Mouse (Mus musculus): ENCODE results near the gene Crebl2. TPM values are rescaled to one million over a fixed set of nuclear protein-coding genes. Genes with fewer than 3 reads are reported as not detected.

Crebl2 gene
- total and polyA plus RNA-seq, 3 experiments = 1.5 to 3.7 TPM; not detected in 1

- peaks cover 0 to 3% of the 10 kb centered on the region in 2 experiments; a peak in 2 of 4 replicates for H3K36me3 ChIP-seq (ENCODE audit: control insufficient read depth in 1 of 2, insufficient read depth in 2 of 2, low read length in 2 of 2)
- TF ChIP-seq MAFK (IDR thresholded peaks at IDR 0.05; ENCODE audit: borderline replicate concordance, low read depth, low read length) = no peak
- TF ChIP-seq MYC (IDR thresholded peaks at IDR 0.05; ENCODE audit: low read depth, low read length) = no peak
- TF ChIP-seq RCOR1 (IDR thresholded peaks at IDR 0.05; ENCODE audit: low read depth, low read length) = no peak
- TF ChIP-seq MYB (IDR thresholded peaks at IDR 0.05; ENCODE audit: low read depth, low read length) = no peak
- no peak for TF ChIP-seq MAX (IDR thresholded peaks at IDR 0.05; ENCODE audit: low read length)
- no peak for TF ChIP-seq RAD21 (IDR thresholded peaks at IDR 0.05; ENCODE audit: low read depth, low read length)
- no peak for TF ChIP-seq CHD2 (IDR thresholded peaks at IDR 0.05; ENCODE audit: low read length)
- TF ChIP-seq KAT2A (conservative IDR thresholded peaks at IDR 0.05; ENCODE audit: low read depth, low read length) = no peak
- peaks cover 2 to 4% of the 10 kb centered on the region in 2 experiments; a peak in 2 of 4 replicates for H3K4me1 ChIP-seq (ENCODE audit: control insufficient read depth in 1 of 2, insufficient read depth in 2 of 2, low read length in 2 of 2)
- no peak overlapping the region for H3K9ac ChIP-seq (ENCODE audit: control insufficient read depth, low read depth, low read length, poor library complexity, severe bottlenecking)
- H3K79me2 ChIP-seq (ENCODE audit: control insufficient read depth, insufficient read depth, low read length, poor library complexity) = no peaks in the 10 kb centered on the region
- no peak for DNase-seq (ENCODE audit: low read depth, low spot score)
- H3K27me3 ChIP-seq (ENCODE audit: control insufficient read depth in 1 of 2, insufficient read depth in 2 of 2, low read length in 2 of 2) = no peaks in the 10 kb centered on the region
- H3K4me3 ChIP-seq (ENCODE audit: control insufficient read depth in 1 of 2, insufficient read depth in 1 of 2, low read depth in 2 of 2, low read length in 2 of 2) = no peak overlapping the region
- H3K27ac ChIP-seq (ENCODE audit: control insufficient read depth, low read depth, low read length) = no peak overlapping the region
- H3K9me3 ChIP-seq (replicated peaks; ENCODE audit: insufficient read depth, low read length) = no peaks in the 10 kb centered on the region
Observed at GRCm38 (mm10) chr6:134890436-134890835, 60.5 kb downstream of the Crebl2 start.

- peaks cover 0 to 12% of the 10 kb centered on the region in 2 experiments; a peak in 2 of 4 replicates for H3K36me3 ChIP-seq (ENCODE audit: control insufficient read depth in 1 of 2, insufficient read depth in 2 of 2, low read length in 2 of 2)
- TF ChIP-seq MYC (IDR thresholded peaks at IDR 0.05; ENCODE audit: low read depth, low read length) (no peak), MAX (IDR thresholded peaks at IDR 0.05; ENCODE audit: low read length) (no peak), E2F4 (IDR thresholded peaks at IDR 0.05; ENCODE audit: borderline replicate concordance, low read depth, low read length) (no peak), ETS1 (IDR thresholded peaks at IDR 0.05; ENCODE audit: low read depth, low read length) (no peak), SMC3 (IDR thresholded peaks at IDR 0.05; ENCODE audit: low read depth, low read length) (no peak), RAD21 (IDR thresholded peaks at IDR 0.05; ENCODE audit: low read depth, low read length) (no peak), SIN3A (IDR thresholded peaks at IDR 0.05; ENCODE audit: low read length) (no peak; the same call in 1 of the 2 replicates), TAL1 (IDR thresholded peaks at IDR 0.05; ENCODE audit: low read length) (no peak), MXI1 (IDR thresholded peaks at IDR 0.05; ENCODE audit: low read depth, low read length) (no peak), POLR2AphosphoS2 (IDR thresholded peaks at IDR 0.05; ENCODE audit: low read length) (no peak)
- peaks cover 4% of the 10 kb centered on the region; the same call in 1 of the 2 replicates for H3K79me2 ChIP-seq (ENCODE audit: control insufficient read depth, insufficient read depth, low read length, poor library complexity)
- H3K27me3 ChIP-seq (ENCODE audit: control insufficient read depth in 1 of 2, insufficient read depth in 2 of 2, low read length in 2 of 2) = no peaks in the 10 kb centered on the region
- H3K4me3 ChIP-seq (ENCODE audit: control insufficient read depth in 1 of 2, insufficient read depth in 1 of 2, low read depth in 2 of 2, low read length in 2 of 2) = peak overlapping the region; percentile 11 to 67
- H3K27ac ChIP-seq (ENCODE audit: control insufficient read depth, low read depth, low read length) = peak overlapping the region; percentile 93
- H3K9ac ChIP-seq (ENCODE audit: control insufficient read depth, low read depth, low read length, poor library complexity, severe bottlenecking) = peak overlapping the region; percentile 87
- H3K4me1 ChIP-seq (ENCODE audit: control insufficient read depth in 1 of 2, insufficient read depth in 2 of 2, low read length in 2 of 2) = peaks cover 2 to 7% of the 10 kb centered on the region in 2 experiments; a peak in 3 of 4 replicates
- DNase-seq (ENCODE audit: low read depth, low spot score) = peak; percentile 73
- H3K9me3 ChIP-seq (replicated peaks; ENCODE audit: insufficient read depth, low read length) = no peaks in the 10 kb centered on the region
Observed at GRCm38 (mm10) chr6:134896570-134897436, 66.8 kb downstream of the Crebl2 start.
